Mouse (Mus musculus) splenic B cell, adult 2 months (primary cell): ENCODE measurements around the gene Il1rap.

Source experiments
- DNase-seq: peaks from one replicate; pipeline ENCODE4 v3.0.0-alpha.2; 2011; ENCODE audit warnings: low read depth, low spot score
- H3K27me3 ChIP-seq: 2 replicates; pipeline ENCODE4 v1.6.1; 2012; ENCODE audit warnings: mild to moderate bottlenecking, low read length, moderate library complexity, mixed read lengths; ENCODE audit not compliant: control insufficient read depth, poor library complexity, insufficient read depth, severe bottlenecking
- H3K36me3 ChIP-seq: 2 replicates; pipeline ENCODE4 v1.6.1; 2012; ENCODE audit warnings: mild to moderate bottlenecking, low read length, moderate library complexity, mixed read lengths; ENCODE audit not compliant: control insufficient read depth, poor library complexity, insufficient read depth, severe bottlenecking

Gene Il1rap

DNA sequence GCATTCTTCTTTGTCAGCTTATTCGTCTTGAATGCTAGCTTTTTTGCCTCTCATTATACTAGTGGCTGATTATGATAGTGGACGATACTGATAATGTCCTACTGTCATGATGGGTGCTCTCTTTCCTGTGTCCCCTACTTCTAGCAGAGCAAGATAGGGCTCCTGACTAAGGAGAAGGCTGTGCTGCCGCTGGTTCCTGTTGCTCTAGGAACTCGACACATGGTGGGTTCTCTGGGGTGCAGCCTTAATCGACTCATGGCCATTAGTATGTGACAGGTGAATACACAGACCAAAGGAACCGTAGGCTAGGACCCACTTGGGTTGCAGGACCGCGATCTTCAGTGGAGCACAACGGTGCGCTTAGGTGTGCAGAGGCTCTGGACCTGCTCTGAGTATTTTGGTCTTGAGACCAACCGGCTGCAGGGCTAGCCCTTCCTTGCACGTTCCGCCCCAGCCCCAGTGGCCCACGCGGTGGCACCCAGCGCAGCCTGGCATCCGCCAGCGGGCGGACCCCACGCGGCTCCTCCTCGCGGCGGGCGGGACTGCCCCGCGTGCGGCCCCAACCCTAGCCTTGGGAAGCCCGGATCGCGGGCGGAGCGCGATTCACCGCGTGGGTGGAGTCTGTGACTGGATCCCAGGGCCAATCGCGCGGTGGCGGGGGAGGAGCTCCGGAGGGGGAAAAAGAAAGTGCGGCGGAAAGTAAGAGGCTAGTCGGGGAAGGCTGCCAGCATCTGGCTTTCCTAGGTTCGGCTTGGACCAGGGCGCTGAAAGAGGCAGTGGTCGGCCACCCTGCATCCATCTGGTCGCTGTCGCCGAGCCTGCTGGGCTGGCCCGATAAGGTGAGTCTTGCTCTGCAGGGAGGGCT lies at the start of gene Il1rap:
TSS of gene Il1rap (plus strand) at position 657 of the 865 bp plus-strand sequence.
- Histone ChIP-seq H3K36me3 (no peaks in the 10 kb centered on the region), H3K27me3 (no peaks in the 10 kb centered on the region; the same call in 1 of the 2 replicates)
- DNase-seq, result peak; percentile 86

DNA sequence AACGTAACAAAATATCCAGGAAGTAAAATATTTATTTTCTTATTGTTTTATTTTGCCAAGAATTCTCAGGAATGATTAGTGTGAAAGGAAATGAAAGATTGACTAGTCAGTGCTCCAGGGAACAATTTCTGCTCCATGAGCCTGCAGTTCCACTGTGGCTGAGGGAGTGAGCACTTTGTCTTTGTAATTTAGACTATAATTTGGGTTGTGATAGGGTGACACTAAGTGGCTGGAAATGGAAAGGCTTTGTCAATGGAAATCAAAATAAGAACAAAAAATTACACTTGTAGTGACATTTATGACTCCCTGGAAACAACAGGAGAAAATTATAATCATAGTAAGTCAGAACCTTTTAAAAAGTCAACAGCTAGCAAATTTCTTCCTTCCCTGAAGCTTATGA lies 49.2 kb upstream of the Il1rap start:
- no peaks in the 10 kb centered on the region for H3K27me3 ChIP-seq
- DNase-seq, result no peak
- no peaks in the 10 kb centered on the region for H3K36me3 ChIP-seq

GRCm38 (mm10) chr16:26546170-26546878 lies 35.2 kb upstream of the Il1rap start:
- no peak for DNase-seq
- no peaks in the 10 kb centered on the region; the same call in 1 of the 2 replicates for H3K27me3 ChIP-seq
- H3K36me3 ChIP-seq, result no peaks in the 10 kb centered on the region

- no peak for DNase-seq
- H3K36me3 ChIP-seq, result no peaks in the 10 kb centered on the region
- no peaks in the 10 kb centered on the region; the same call in 1 of the 2 replicates for H3K27me3 ChIP-seq
These were observed 34.7 kb upstream of the Il1rap start for GRCm38 (mm10) chr16:26546879-26547206.

DNA sequence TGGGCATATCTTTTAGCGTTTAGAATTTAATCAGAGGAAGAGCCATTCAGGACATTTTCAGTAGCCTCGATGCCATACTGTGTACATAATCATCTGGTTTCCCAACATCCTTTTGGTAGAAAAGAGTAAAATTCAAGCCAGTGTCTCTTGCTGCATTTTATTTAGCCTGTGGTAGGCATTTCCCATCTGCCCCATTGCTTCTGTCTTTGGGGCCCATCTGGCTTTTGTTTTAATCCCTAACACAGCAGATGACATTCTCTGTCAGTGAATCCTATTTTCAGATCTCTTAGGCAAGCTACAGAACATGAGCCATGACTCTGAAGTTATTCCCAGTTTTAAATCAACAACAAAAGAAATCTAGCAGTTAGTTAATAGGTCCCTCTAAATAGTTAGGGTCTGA lies 32.3 kb upstream of the Il1rap start:
- no peaks in the 10 kb centered on the region; the same call in 1 of the 2 replicates for H3K27me3 ChIP-seq
- no peaks in the 10 kb centered on the region for H3K36me3 ChIP-seq
- DNase-seq, result no peak

GRCm38 (mm10) chr16:26552234-26552633 lies 29.3 kb upstream of the Il1rap start:
- no peak for DNase-seq
- H3K36me3 ChIP-seq, result no peaks in the 10 kb centered on the region
- H3K27me3 ChIP-seq, result no peaks in the 10 kb centered on the region

DNA sequence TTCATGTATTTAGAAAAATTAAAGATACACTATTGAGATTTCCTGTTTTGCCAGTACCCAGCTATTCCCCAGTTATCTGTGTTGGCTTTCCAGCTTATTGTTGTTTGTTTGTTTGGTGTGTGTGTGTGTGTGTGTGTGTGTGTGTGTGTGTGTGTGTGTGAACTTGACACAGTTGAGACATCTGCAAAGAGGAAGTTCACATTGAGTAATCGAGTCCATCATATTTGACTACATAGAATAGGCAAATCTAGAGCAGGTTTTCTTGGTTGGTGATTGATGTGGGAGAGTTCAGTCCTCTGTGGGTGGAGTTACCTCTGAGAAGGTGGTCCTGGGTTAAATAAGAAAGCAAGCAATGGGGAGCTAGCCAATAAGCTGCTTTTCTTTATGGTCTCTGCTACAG lies 22.7 kb upstream of the Il1rap start:
- DNase-seq, result no peak
- Histone ChIP-seq H3K27me3 (no peaks in the 10 kb centered on the region), H3K36me3 (no peaks in the 10 kb centered on the region)

DNA sequence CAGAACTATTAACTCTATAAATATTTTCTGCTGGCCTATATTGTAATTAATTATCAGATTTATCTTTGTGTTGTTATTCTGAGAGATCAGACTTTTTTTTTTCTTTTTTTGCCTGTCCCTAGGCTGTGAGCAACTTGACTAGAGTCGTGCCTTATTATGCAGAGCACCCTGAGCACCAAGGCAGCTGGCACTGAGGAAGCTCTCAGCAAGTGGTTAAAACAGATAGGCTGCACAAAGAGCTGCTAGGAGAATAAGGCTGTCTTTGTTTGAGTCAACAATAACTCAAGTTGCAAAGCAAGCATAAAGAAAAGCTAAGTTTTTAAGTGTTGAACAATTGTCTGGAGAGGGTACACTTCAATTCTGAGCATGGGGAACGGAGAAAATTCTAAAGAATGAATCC lies 19.8 kb upstream of the Il1rap start:
- no peak for DNase-seq
- no peaks in the 10 kb centered on the region for H3K36me3 ChIP-seq

GRCm38 (mm10) chr16:26562771-26563170 lies 18.7 kb upstream of the Il1rap start:
- Histone ChIP-seq H3K27me3 (no peaks in the 10 kb centered on the region), H3K36me3 (no peaks in the 10 kb centered on the region)
- no peak for DNase-seq

More for the DNA sequence above, 19.8 kb upstream of the Il1rap start:
- no peaks in the 10 kb centered on the region for H3K27me3 ChIP-seq

GRCm38 (mm10) chr16:26569387-26569978 lies 12.0 kb upstream of the Il1rap start:
- H3K27me3 ChIP-seq, result no peaks in the 10 kb centered on the region
- DNase-seq, result no peak
- no peaks in the 10 kb centered on the region for H3K36me3 ChIP-seq

DNA sequence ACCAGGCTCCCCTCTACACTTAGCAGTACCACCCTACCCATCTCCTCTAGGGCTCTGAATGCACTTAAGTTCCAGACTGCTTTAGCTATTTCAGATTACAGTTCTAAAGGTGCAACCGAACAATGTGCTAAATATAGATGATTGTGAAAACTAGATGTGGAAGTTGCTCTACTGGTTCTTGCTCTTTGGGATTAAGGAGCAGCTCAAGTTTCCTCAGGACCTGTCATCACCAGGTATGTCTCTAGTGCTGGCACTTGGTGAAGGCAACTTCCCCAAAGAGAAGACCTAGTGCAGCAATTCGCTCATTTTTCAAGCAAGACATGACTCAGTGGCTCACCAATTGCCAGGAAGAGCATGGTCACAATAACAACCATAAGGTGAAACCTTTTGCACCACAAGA lies 9.7 kb upstream of the Il1rap start:
- DNase-seq, result no peak
- H3K36me3 ChIP-seq, result no peaks in the 10 kb centered on the region
- H3K27me3 ChIP-seq, result no peaks in the 10 kb centered on the region

DNA sequence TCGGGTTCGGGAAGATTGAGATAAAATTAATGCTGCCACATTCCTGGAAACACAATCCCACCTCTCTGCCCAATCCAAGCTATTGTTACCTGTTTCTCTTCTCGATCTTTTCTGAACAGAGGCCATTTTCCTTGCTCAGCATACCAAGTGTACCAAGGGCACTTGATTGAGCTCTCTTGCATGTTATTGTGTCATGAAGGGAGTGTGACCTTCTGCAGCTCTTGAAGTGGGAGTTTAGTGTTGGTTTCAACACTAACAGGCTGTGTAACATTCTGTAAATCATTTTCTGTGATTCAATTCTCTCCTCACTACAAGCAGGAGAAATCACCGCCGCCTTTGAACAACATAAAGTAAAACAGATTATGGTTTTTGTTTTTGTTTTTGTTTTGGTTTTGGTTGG lies 7.3 kb upstream of the Il1rap start:
- no peaks in the 10 kb centered on the region for H3K27me3 ChIP-seq
- no peaks in the 10 kb centered on the region for H3K36me3 ChIP-seq
- DNase-seq, result no peak

- H3K27me3 ChIP-seq, result no peaks in the 10 kb centered on the region; the same call in 1 of the 2 replicates
- H3K36me3 ChIP-seq, result no peaks in the 10 kb centered on the region
- DNase-seq, result peak; percentile 17
These were observed 441 bp downstream of the Il1rap start for GRCm38 (mm10) chr16:26581913-26582376.

- no peaks in the 10 kb centered on the region for H3K27me3 ChIP-seq
- DNase-seq, result no peak
- H3K36me3 ChIP-seq, result no peaks in the 10 kb centered on the region
These were observed 4.3 kb downstream of the Il1rap start for GRCm38 (mm10) chr16:26585806-26586205.
